Mouse (Mus musculus) central nervous system, embryonic 18 days (tissue): ENCODE results near the gene Prkci. TPM values are rescaled to one million over a fixed set of nuclear protein-coding genes. Genes with fewer than 3 reads are reported as not detected.

Experiments
- polyA plus RNA-seq: library from polyadenylated mRNA; depleted of rRNA; stranded (reverse); fragments of >200 nt; gene quantifications from 2 replicates; pipeline ENCODE4 v1.2.3, GENCODE M21; 2012; rRNA removed

Gene Prkci
- 40.5 and 42.7 TPM in 2 replicates for polyA plus RNA-seq

GRCm38 (mm10) chr3:30995283-30995898 is at the start of gene Prkci:
Prkci (plus strand) TSS chr3:30995747.

GRCm38 (mm10) chr3:30969104-30969581 is 26.4 kb upstream of the Prkci start, which contains the start of gene Phc3:
Phc3 (minus strand) TSS chr3:30969415.

GRCm38 (mm10) chr3:31094531-31095178 is 99.1 kb downstream of the Prkci start, which contains the start of gene Skil:
Skil (plus strand) TSS chr3:31095058.

Other genes starting within 250 kb of the Prkci start
- 0.27 TPM in 2 replicates for gene Samd7, start 249.5 kb upstream of the Prkci start, polyA plus RNA-seq
- gene Sec62, start 202.9 kb upstream of the Prkci start, polyA plus RNA-seq = 58.7 and 63.7 TPM in 2 replicates
- gene Gpr160, start 139.8 kb upstream of the Prkci start, polyA plus RNA-seq = 0.96 and 1.3 TPM in 2 replicates
- gene Phc3, start 26.3 kb upstream of the Prkci start, polyA plus RNA-seq = 19.0 TPM in 2 replicates
- 20.2 and 20.4 TPM in 2 replicates for gene Skil, start 99.3 kb downstream of the Prkci start, polyA plus RNA-seq
- gene Cldn11, start 154.2 kb downstream of the Prkci start, polyA plus RNA-seq = 20.2 and 21.7 TPM in 2 replicates